Mouse (Mus musculus) ES-CJ7 (cell line): Measurements from ENCODE around the gene Sema4a.
A peak's percentile ranks its signal among the peaks of the same experiment; 100 is the strongest.

ENCODE experiments used
- DNase-seq: peaks from one replicate; pipeline ENCODE4 v3.0.0; 2011; ENCODE audit warnings: low read depth, low spot score

The Sema4a gene

DNA sequence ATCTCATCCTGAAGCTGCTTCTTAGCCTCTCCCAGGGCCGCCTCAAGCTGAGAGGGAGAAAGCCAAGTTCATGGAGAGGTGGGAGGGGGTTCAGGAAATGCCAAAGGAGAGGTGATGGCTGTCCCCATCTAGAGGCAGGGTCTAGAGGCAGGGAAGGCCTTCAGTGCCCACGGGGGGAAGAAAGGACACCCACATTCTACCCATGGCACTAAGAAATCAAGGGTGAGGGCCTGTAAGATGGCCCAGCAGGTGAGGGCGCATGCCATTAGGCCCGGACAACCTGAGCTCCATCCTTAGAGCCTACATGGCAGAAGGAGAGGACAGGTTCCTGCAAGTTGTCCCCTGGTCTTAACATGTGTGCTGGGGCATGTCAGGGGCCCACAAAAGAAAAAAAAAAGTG is 25.9 kb upstream of the Sema4a start:
- no peak for DNase-seq

DNA sequence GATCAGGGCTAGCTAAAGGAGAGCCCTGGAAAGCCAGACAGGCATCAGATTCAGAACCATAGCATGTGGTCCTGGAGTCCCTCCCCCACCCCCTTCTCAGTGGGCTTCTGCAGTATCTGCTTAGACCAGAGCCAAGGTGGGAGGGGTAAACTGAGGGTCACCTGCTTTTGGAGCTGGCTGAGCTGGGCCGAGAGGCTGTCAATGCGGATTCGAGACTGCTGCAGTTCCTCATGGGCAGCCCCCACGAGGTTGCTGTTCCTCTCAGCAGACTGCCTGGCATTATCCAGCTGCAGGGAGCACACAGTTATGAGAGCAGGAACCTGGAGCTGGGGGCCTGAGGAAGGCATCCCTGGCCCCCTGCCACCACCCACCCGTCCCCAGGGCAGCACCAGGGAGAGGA is 25.1 kb upstream of the Sema4a start:
- no peak for DNase-seq

DNA sequence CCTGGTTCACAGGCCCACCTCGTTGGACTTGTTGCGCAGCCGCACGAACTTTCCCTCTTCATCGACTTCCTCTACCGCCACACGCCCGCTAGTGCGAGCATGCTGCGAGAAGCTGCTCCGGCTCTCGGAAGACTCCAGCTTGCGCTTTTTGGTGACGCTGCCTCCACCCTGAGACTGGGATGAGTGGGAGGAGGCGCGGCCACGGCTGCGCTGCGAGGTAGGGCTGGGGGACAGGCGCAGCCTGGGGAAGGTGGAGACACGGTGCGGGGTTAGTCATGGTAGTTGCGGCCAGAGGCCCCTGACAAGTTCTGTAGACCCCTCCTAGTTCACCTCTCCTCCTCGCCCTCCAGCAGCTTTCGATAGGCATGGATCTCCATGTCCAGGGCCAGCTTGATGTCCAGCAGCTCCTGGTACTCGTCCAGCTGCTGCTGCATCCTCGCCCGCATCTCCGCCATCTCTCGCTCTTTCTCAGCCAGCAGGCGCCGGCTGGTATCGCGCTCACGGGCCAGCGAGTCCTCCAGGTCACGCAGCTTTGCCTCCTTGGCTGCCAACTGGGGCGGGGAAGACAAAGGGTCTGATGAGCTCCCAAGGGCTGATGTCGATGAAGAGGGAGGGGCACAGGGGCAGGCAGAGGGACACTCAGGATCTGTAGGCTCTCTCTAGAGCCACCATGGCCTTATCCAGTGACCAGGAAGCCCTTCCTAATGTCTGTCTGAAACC is 23.8 kb upstream of the Sema4a start:
- DNase-seq, result peak; percentile 56

DNA sequence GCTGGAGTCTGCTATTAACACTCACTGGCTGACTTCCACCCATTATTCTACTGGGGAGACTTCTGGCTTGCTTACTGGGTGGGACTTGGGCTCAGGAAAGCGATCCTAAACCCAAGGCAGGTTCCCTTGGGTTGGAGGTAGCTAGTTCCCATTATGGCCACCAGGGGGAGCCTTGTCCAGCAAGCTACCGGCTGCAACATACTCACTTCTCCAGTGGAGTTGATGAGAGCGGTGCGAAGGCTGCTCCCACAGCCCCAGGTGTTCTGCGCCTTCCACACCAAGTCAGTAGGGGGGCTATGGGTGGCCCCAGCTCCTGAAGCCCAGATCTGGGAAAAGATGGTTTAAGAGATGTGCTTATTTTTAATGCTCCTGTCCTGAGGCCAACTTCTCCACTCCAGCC is 22.6 kb upstream of the Sema4a start:
- peak; percentile 87 for DNase-seq

GRCm38 (mm10) chr3:88483141-88483540 is 22.2 kb upstream of the Sema4a start:
- no peak for DNase-seq

- DNase-seq, result no peak
Measured at GRCm38 (mm10) chr3:88482336-88482735, 21.4 kb upstream of the Sema4a start.

- DNase-seq, result no peak
Measured at GRCm38 (mm10) chr3:88481372-88482040, 20.5 kb upstream of the Sema4a start.

GRCm38 (mm10) chr3:88480679-88481078 is 19.7 kb upstream of the Sema4a start:
- no peak for DNase-seq

DNA sequence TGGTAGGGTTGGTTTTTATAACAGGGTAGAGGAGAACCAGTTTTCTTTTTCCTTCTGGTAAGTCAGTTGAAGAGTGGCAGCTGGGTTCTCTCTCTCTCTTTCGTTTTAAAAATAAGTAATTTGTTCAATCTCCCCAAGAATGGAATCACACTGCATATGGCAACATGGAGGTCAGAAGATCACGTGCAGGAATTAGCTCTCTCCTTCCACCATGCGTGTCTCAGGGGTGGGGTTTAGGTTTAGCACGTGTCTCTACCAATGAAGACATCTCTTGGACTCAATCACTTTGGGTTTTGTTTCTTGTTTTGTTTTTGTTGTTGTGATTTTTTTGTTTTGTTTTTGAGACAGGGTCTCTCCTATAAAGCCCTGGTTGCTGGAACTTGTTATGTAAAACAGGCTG is 18.8 kb upstream of the Sema4a start:
- DNase-seq, result no peak

GRCm38 (mm10) chr3:88479163-88479562 is 18.2 kb upstream of the Sema4a start:
- no peak for DNase-seq

- DNase-seq, result peak; percentile 84
Measured at GRCm38 (mm10) chr3:88477735-88478134, 16.8 kb upstream of the Sema4a start.

- DNase-seq, result peak; percentile 88
Measured at GRCm38 (mm10) chr3:88476403-88476802, 15.4 kb upstream of the Sema4a start.

GRCm38 (mm10) chr3:88473571-88473970 is 12.6 kb upstream of the Sema4a start:
- DNase-seq, result no peak

DNA sequence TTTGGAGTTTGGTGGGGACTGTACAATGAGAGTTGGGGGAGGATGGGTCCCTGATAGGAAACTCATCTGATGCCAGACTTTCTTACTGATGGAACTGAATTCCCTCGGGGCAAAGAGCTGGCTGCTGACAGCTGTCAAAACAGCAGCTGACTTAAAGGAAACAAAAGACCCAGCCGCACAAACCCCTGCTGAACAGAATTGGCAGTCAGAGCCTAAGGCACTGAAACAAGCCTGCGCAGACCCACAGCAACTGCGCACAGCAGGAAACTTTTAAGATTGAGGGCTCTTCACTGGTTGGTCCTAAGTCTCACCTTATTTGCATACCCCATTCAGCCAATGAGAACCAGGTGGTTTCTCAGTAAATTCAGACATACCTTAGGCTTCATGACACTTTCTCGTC is 12.0 kb upstream of the Sema4a start:
- DNase-seq, result peak; percentile 80

DNA sequence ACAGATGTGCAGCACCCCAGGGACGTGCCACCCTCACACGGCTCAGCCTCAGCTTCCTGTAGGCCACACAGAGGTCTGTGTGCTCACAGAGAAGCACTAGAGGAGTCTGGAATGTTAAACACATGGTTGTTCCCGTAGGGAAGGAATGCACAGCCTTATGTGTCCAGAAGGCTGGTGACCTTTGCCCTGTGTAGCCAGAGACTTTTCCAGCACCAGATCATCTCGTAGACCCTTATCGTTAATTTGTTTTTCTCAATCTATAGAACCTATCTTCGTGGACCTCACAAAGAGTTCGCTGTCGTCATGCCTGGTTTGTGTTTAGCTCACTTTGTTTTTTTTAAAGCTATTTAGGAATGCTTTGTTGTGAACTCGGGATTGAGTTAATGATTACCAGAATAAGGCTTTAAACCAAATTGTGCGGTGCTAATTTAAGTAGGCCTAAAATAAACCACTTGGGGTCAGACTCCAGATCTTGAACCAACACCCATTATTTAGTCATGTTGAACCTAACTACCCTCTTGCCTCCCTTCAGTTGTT is 10.0 kb upstream of the Sema4a start:
- DNase-seq, result no peak

DNA sequence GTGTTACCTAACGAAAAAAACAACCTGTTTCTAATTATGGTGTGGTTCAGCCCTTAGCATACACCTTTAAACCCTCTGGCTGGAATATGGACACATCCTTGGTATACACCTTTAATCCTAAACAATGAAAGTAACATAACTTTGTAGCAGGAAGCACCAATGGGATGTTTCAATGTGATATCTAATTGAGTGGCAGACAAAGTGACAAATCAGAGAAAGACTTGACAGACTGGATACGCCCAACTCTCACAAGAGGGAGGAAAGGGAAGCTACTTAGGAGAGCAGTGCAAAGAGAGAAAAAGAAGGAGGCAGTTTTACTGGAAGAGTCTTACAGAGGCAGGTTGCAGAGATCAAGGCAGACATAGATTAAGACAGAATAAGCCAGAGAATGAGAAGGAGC is 8.5 kb upstream of the Sema4a start:
- DNase-seq, result no peak

- peak; percentile 81 for DNase-seq
Measured at GRCm38 (mm10) chr3:88467116-88467824, 6.3 kb upstream of the Sema4a start.

- no peak for DNase-seq
Measured at GRCm38 (mm10) chr3:88465127-88465526, 4.1 kb upstream of the Sema4a start.

- no peak for DNase-seq
Measured at GRCm38 (mm10) chr3:88464425-88464824, 3.4 kb upstream of the Sema4a start.

DNA sequence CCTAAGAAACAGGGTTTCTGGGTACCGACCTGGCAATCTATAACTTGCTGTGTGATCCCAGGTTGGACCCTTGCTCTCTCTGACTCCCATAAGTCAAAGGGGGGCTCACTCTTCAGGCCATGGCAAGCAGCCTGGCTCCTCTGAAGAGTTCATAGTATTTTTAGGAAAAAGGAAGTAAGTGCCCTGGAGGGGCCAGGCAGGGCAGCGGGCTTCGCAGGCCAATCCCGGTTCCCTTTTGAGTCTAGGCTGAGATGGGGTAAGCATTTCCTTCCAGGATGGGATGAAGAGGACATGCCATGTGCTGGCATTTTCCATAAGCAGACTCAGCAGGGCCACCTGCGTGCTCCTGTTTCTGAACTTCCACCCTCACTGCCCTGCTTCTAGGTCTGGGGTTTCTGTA is 953 bp downstream of the Sema4a start:
- DNase-seq, result no peak

DNA sequence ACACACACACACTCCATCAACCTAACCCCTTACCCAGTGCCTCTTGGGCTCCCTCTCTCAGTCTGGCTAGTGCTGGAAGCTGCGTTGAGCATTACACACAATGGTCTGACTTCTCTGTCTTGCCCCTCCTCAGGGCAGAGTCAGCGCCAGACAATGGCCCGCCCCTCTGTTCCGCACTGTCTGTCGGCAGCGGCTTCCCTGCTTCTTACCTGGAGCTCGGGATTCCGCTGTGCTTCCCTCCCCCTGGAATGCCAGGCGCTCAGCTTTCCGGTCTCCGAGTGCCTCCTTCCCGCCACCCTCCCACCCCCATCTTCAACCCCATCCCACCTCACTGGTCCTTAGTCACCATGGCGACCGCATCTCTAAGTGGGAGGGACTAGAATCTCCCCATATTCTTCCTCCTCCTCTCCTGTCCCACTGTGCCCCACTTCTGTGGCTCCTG is 2.2 kb downstream of the Sema4a start:
- DNase-seq, result peak; percentile 59

GRCm38 (mm10) chr3:88456746-88457532 is 4.0 kb downstream of the Sema4a start:
- no peak for DNase-seq
